Mouse (Mus musculus) kidney, embryonic 14.5 days (tissue): ENCODE measurements around the gene Creb3l1. TPM values are rescaled to one million over a fixed set of nuclear protein-coding genes. Genes with fewer than 3 reads are reported as not detected.
A peak's percentile ranks its signal among the peaks of the same experiment; 100 is the strongest.

Experiments
- ATAC-seq: fragments of 200-750 bp; cut with Nextera tagmentation; 2 replicates; pipeline ENCODE4 v1.8.0; 2017; ENCODE audit warnings: moderate number of reproducible peaks, mild to moderate bottlenecking, moderate TSS enrichment, moderate library complexity; ENCODE audit not compliant: low FRiP score, low TSS enrichment
- H3K27ac ChIP-seq: fragments of 300-500 bp; sonication (generic); 2 replicates; pipeline ENCODE4 v1.5.1; 2014; ENCODE audit warnings: low read depth, mild to moderate bottlenecking, low read length, moderate library complexity, mixed read lengths
- H3K27me3 ChIP-seq: fragments of 300-500 bp; sonication (generic); 2 replicates; pipeline ENCODE4 v1.6.1; 2014; ENCODE audit warnings: mild to moderate bottlenecking, low read length; ENCODE audit not compliant: control insufficient read depth, insufficient read depth
- H3K36me3 ChIP-seq: fragments of 300-500 bp; sonication (generic); 2 replicates; pipeline ENCODE4 v1.6.1; 2014; ENCODE audit warnings: low read length, mixed read lengths; ENCODE audit not compliant: control insufficient read depth, insufficient read depth
- H3K4me1 ChIP-seq: fragments of 300-500 bp; sonication (generic); 2 replicates; pipeline ENCODE4 v1.6.1; 2014; ENCODE audit warnings: low read length, mixed read lengths; ENCODE audit not compliant: control insufficient read depth, insufficient read depth
- H3K4me2 ChIP-seq: fragments of 300-500 bp; sonication (generic); replicated peaks from 2 replicates; pipeline ENCODE4 v1.6.1; 2014; ENCODE audit warnings: low read depth, mild to moderate bottlenecking, low read length
- H3K4me3 ChIP-seq: fragments of 300-500 bp; sonication (generic); 2 replicates; pipeline ENCODE4 v1.5.1; 2014; ENCODE audit warnings: mild to moderate bottlenecking, low read length
- H3K9ac ChIP-seq: fragments of 300-500 bp; sonication (generic); 2 replicates; pipeline ENCODE4 v1.6.1; 2014; ENCODE audit warnings: low read depth, mild to moderate bottlenecking, low read length, moderate library complexity
- H3K9me3 ChIP-seq: fragments of 300-500 bp; sonication (generic); 2 replicates; pipeline ENCODE4 v1.6.1; 2016; ENCODE audit warnings: low read length; ENCODE audit not compliant: control insufficient read depth
- WGBS: fragments of 180-500 bp; shearing (Covaris S2); extraction: QIAGEN DNeasy Blood & Tissue Kit; methylation state at CpG from one replicate; pipeline ENCODE4 v1.1.7; 2014; 5-methylcytosine and 5-hydroxymethylcytosine counted together
- polyA plus RNA-seq: library from polyadenylated mRNA; unstranded; fragments of >200 nt; fragmentation: Nextera tagmentation; extraction: Ambion mirVana; gene quantifications from 2 replicates; pipeline ENCODE4 v1.2.1, GENCODE M21; 2014

Creb3l1 gene
- polyA plus RNA-seq, 1 experiment from 2014 or later: 15.0 TPM

DNA sequence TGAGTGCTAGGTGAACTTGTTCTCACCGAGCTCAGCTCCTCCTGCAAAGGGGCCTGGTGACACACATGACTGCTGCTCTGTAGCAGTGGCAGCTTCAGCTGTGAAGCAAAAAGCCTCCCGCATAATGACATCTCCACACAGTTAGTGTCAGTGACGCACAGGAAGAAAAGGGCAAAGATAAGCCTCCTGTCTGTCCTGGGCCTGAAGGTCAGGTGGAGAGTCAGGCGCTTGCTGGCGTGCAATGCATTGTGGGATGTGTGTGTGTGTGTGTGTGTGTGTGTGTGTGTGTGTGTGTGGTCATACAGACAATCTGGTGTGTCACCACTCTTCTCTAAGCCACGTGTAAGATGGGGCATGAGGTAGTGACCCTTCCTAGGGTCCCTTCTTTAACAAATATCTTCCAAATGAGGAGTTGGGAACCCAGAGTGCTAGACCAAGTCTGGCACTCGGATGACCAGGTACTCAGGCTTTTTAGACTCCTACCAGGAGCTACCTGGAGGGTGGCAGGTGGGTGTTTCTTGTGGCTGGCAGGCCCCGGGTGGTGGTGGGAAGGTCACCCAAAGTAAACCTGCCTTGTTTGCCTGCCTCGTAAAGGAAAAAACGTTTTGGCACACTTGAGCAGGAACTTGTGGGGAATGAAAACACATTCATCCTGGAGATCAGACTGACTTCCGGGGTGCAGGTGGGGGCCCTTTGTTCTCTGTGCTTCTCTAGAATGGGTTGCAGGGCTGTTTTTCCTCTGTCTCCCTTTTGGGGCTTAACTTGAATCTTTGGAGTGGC is 3.7 kb upstream of the Creb3l1 start:
- WGBS: 52% methylated on average over 11 of the region's 11 CpGs
- no peak overlapping the region for H3K4me2 ChIP-seq
- ATAC-seq: no peak

DNA sequence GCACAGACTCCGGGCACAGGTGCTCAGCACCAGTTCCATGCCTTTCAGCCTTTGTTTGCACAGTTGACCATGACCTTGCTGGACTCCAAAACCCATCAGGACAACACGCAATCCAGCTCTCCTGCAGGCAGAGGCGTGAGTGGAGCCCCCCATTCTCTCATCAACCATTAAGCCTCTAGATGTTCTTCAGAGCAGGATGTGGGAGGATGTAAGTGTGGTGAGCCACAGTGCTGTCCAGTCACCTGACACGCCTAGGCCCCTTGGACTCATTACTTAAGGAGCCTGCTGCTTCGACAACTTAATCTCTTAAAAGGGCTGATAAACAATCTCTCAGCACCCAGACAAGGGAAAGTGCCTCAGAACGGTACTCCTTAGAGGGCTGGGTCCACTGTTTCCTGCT is 1.7 kb upstream of the Creb3l1 start:
- H3K4me3 ChIP-seq: no peak overlapping the region
- no peaks in the 10 kb centered on the region for H3K36me3 ChIP-seq
- 66% methylated on average over 6 of the region's 6 CpGs for WGBS
- no peak for ATAC-seq
- no peak overlapping the region for H3K27ac ChIP-seq
- no peak overlapping the region for H3K4me2 ChIP-seq
- peaks cover 6% of the 10 kb centered on the region; the same call in 1 of the 2 replicates for H3K27me3 ChIP-seq
- no peaks in the 10 kb centered on the region for H3K9me3 ChIP-seq
- H3K4me1 ChIP-seq: peaks cover 11% of the 10 kb centered on the region; the same call in 1 of the 2 replicates
- H3K9ac ChIP-seq: no peak overlapping the region

More for the DNA sequence above, 3.7 kb upstream of the Creb3l1 start:
- no peaks in the 10 kb centered on the region for H3K9me3 ChIP-seq
- H3K9ac ChIP-seq: no peak overlapping the region
- no peak overlapping the region for H3K27ac ChIP-seq
- peaks cover 6% of the 10 kb centered on the region; the same call in 1 of the 2 replicates for H3K27me3 ChIP-seq
- H3K4me3 ChIP-seq: no peak overlapping the region
- H3K36me3 ChIP-seq: no peaks in the 10 kb centered on the region
- H3K4me1 ChIP-seq: 0 out of 2 replicates have a peak, but pooled peaks cover 3% of the 10 kb centered on the region

DNA sequence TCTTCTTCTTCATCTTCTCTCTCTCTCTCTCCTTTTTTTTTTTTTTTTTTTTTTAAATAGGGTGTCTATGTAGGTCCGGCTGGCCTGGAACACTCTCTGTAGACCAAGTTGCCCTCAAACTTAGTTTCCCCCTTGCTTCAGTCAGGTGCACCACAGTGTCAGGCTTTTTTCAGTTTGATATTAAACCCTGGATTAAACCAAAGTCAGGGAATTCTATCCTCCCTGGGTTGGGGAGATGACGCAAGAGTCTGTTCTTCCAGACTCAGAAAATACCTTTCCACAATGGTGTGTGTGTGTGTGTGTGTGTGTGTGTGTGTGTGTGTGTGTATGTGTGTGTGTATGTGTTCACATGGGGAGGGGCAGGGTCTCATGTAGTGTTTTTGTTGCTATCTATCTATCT is 900 bp upstream of the Creb3l1 start:
- WGBS: 95% methylated on average over 2 of the region's 2 CpGs
- Histone ChIP-seq H3K27ac (no peak overlapping the region), H3K36me3 (no peaks in the 10 kb centered on the region), H3K9ac (no peak overlapping the region), H3K4me2 (no peak overlapping the region), H3K4me3 (no peak overlapping the region), H3K27me3 (peaks cover 6% of the 10 kb centered on the region; the same call in 1 of the 2 replicates), H3K9me3 (no peaks in the 10 kb centered on the region), H3K4me1 (peaks cover 16% of the 10 kb centered on the region; the same call in 1 of the 2 replicates)
- no peak for ATAC-seq

DNA sequence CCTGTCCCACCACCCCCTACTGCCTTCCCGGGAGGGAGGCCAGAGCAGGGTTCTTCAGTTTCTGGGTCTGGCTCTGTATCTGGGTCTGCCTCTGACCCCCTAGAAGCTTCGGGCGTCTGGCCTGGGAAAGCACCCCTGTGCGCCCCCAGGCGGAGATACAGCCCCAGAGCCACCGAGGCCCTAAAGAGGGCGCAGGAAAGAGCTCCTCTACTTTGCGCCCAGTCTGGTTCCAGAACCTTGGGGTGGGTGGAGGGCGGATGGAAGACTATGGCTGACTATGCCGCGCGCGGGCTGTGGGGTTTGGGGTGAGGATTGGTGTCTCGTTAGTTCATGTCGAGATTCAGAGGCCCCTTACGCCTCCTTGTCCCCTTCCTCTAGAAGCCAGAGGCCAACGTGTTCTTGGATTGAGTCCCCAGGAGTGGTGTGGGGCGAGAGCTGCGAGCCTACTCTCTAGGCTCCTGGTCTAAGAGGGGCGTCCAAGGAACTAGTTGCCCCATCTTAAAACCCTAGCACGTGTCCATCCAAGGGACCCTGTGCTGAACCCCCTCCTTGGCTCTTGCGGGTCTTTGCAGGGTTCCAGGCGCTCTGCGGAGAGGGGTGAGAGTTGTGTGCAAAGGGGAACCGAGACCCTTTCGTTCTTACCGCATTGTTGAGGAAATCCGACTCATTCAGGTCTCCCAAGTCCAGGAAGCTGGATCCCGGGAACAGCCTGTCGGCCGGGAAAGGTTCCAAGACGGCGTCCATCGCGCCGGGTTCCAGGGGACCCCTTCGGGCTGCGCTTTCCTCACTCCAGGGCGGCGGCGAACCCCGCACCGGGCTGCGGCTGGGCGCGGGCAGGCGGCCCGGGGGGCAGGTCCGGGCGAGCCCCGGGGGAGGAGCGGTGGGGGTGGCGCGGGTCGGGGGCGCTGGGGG is 684 bp downstream of the Creb3l1 start:
- peak overlapping the region; percentile 97 for H3K4me2 ChIP-seq
- peaks cover 13% of the 10 kb centered on the region; the same call in 1 of the 2 replicates for H3K4me1 ChIP-seq
- H3K9ac ChIP-seq: peak overlapping the region; percentile 77
- peak overlapping the region; percentile 62 for H3K27ac ChIP-seq
- 8% methylated on average over 49 of the region's 56 CpGs for WGBS
- H3K27me3 ChIP-seq: peaks cover 6% of the 10 kb centered on the region; the same call in 1 of the 2 replicates
- peak overlapping the region; percentile 78 for H3K4me3 ChIP-seq
- H3K9me3 ChIP-seq: no peaks in the 10 kb centered on the region
- ATAC-seq: peak; percentile 56
- no peaks in the 10 kb centered on the region for H3K36me3 ChIP-seq

DNA sequence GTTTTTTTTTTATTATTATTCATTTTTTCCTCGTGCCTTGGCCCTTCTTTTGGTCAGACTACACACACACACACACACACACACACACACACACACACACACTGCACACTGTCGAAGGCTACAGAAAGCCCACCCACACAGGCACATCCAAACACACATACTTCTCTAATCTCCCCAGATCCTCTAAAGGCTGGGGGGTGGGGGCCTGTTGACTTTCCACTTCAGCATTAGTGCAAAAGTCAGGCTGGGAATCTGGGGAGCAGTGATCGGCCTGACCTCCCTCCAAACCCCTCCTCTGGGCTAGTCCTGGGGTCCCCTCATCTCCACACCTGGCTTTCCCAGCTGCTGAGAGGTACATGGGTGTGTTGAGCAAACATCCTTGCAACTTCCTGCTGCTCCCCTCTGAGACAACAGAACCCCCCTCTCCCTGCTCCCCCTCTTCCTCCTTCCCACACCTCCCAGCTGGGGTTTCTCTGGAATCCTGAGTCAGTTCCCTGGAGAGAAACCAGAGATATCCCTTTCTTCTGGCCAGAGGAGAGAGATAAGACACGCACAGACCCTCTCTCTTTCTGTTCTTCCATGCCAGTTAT is 3.5 kb downstream of the Creb3l1 start:
- 57% methylated on average over 4 of the region's 4 CpGs for WGBS
- Histone ChIP-seq H3K4me1 (peaks cover 35% of the 10 kb centered on the region; the same call in 1 of the 2 replicates), H3K36me3 (no peaks in the 10 kb centered on the region), H3K27me3 (peaks cover 3% of the 10 kb centered on the region; the same call in 1 of the 2 replicates), H3K4me2 (no peak overlapping the region; the same call in 1 of the 2 replicates), H3K9ac (no peak overlapping the region), H3K9me3 (no peaks in the 10 kb centered on the region), H3K27ac (peak overlapping the region; percentile 59; the same call in 1 of the 2 replicates), H3K4me3 (no peak overlapping the region)
- ATAC-seq: no peak

- H3K9me3 ChIP-seq: no peaks in the 10 kb centered on the region
- H3K4me2 ChIP-seq: no peak overlapping the region
- ATAC-seq: no peak
- peaks cover 45% of the 10 kb centered on the region; the same call in 1 of the 2 replicates for H3K4me1 ChIP-seq
- no peaks in the 10 kb centered on the region for H3K36me3 ChIP-seq
- H3K27ac ChIP-seq: peak overlapping the region; percentile 80; the same call in 1 of the 2 replicates
- H3K4me3 ChIP-seq: no peak overlapping the region
- H3K27me3 ChIP-seq: no peaks in the 10 kb centered on the region
- no peak overlapping the region for H3K9ac ChIP-seq
- 63% methylated on average over 1 of the region's 1 CpGs for WGBS
These were observed 6.9 kb downstream of the Creb3l1 start for GRCm38 (mm10) chr2:92017440-92017839.

DNA sequence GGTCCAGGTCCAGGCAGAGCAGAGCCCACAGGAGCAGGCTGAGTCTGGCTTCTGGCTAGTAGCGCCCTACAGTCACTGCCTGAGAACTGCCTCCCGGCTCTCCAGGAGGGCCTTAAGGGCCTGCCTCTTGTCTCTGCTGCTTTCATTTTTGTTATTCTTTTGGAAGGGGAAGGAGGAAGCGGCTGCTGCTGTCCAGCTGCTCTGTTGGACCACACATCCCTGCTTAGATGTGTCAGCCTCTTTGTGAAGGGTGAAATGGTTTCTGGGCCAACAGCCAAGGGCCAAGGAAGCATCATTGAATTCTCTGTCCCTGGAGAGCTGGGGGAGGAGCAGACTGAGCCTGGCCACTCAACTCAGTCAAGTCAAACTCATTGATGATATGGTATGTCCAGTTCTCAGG is 7.3 kb downstream of the Creb3l1 start:
- H3K4me3 ChIP-seq: no peak overlapping the region
- H3K4me2 ChIP-seq: no peak overlapping the region
- no peaks in the 10 kb centered on the region for H3K27me3 ChIP-seq
- no peak overlapping the region for H3K9ac ChIP-seq
- WGBS: 18% methylated on average over 3 of the region's 3 CpGs
- peaks cover 45% of the 10 kb centered on the region; the same call in 1 of the 2 replicates for H3K4me1 ChIP-seq
- H3K27ac ChIP-seq: peak overlapping the region; percentile 80; the same call in 1 of the 2 replicates
- no peaks in the 10 kb centered on the region for H3K36me3 ChIP-seq
- peak; percentile 41; the same call in 1 of the 2 replicates for ATAC-seq
- no peaks in the 10 kb centered on the region for H3K9me3 ChIP-seq

DNA sequence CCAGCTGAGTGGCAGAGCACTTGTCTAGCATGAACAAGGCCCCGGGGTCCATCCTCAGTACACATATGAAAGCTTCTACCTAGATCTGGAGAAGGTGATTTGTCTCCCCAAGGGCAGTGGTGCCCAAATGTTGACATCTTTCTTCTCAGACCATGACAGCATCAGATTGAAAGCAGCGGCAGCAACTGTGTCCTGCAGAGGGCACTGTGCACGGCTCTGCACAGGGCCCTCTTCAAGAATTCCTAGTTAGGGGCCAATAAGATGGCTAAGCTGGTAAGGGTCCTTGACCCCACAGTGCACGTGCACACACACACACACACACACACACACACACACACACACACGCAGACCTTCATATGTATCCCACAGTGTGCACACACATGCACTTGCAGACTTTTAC is 9.4 kb downstream of the Creb3l1 start:
- peaks cover 41% of the 10 kb centered on the region; the same call in 1 of the 2 replicates for H3K4me1 ChIP-seq
- 89% methylated on average over 5 of the region's 5 CpGs for WGBS
- H3K9me3 ChIP-seq: no peaks in the 10 kb centered on the region
- no peak overlapping the region for H3K27ac ChIP-seq
- H3K4me3 ChIP-seq: no peak overlapping the region
- no peaks in the 10 kb centered on the region for H3K36me3 ChIP-seq
- H3K27me3 ChIP-seq: no peaks in the 10 kb centered on the region
- H3K4me2 ChIP-seq: no peak overlapping the region
- H3K9ac ChIP-seq: no peak overlapping the region
- ATAC-seq: no peak
